ENCODE assay signal across 7 mouse cellular contexts in the genomic region with DNA sequence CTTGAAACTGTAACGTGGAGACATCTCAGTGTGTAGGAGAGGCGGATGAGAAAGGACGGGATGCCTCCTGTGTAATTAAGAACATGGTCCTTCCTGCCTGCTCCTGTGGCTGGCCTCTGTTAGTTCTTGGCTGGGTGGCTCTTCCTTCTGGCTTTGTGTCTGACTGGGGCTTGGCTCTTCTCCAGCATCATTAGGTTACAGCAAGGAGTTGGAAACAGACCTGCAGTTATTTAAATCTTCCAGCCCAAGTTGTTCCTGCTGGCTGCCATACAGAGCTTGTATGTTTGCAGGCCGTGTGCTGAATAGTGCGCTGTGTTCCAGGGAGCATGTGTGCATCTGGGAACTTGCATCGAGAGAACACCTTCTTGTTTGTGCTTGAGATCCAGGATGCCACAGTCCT.
DNase-seq lines count a peak whose midpoint lies in the region; ATAC-seq and TF ChIP-seq lines count a peak whose summit lies in the region.

No protein-coding gene starts in this region.

- H3K9me3 ChIP-seq in embryonic facial prominence, embryonic 10.5 days = peaks cover 5% of the 10 kb centered on the region; the same call in 1 of the 2 replicates
- H3K9me3 ChIP-seq in heart, embryonic 13.5 days = no peaks in the 10 kb centered on the region
- H3K9me3 ChIP-seq in kidney, postnatal 0 days (replicated peaks; ENCODE audit: low read length) = no peaks in the 10 kb centered on the region
- no peaks in the 10 kb centered on the region for H3K9me3 ChIP-seq in neural tube, embryonic 15.5 days (replicated peaks)

- peaks cover 5% of the 10 kb centered on the region; the same call in 1 of the 2 replicates for H3K36me3 ChIP-seq in embryonic facial prominence, embryonic 10.5 days (replicated peaks)
- H3K36me3 ChIP-seq in heart, embryonic 13.5 days = no peaks in the 10 kb centered on the region
- H3K36me3 ChIP-seq in kidney, postnatal 0 days (ENCODE audit: insufficient read depth, low read length) = no peaks in the 10 kb centered on the region
- H3K36me3 ChIP-seq in neural tube, embryonic 15.5 days = no peaks in the 10 kb centered on the region

- H3K4me2 ChIP-seq in heart, embryonic 13.5 days = no peak overlapping the region
- no peak overlapping the region for H3K4me2 ChIP-seq in kidney, postnatal 0 days (ENCODE audit: low read length)
- H3K4me2 ChIP-seq in neural tube, embryonic 15.5 days = no peak overlapping the region

- H3K9ac ChIP-seq in heart, embryonic 13.5 days = no peak overlapping the region
- H3K9ac ChIP-seq in kidney, postnatal 0 days (ENCODE audit: low read depth, low read length) = no peak overlapping the region
- no peak overlapping the region for H3K9ac ChIP-seq in neural tube, embryonic 15.5 days (replicated peaks)

- no peak overlapping the region for H3K4me3 ChIP-seq in embryonic facial prominence, embryonic 10.5 days
- no peak overlapping the region for H3K4me3 ChIP-seq in heart, embryonic 13.5 days
- no peak overlapping the region for H3K4me3 ChIP-seq in kidney, postnatal 0 days (replicated peaks; ENCODE audit: low read depth, low read length)
- H3K4me3 ChIP-seq in neural tube, embryonic 15.5 days (replicated peaks) = no peak overlapping the region

- peak; percentile 21 for DNase-seq in right cerebral cortex, postnatal 4 days
- DNase-seq in right cerebral cortex, adult 18-20 months = no peak
- DNase-seq in embryonic facial prominence, embryonic 10.5 days (ENCODE audit: low spot score) = no peak
- DNase-seq in kidney, postnatal 0 days (ENCODE audit: low spot score) = peak; percentile 86

- peaks cover 22% of the 10 kb centered on the region for H3K4me1 ChIP-seq in embryonic facial prominence, embryonic 10.5 days
- peaks cover 5% of the 10 kb centered on the region for H3K4me1 ChIP-seq in heart, embryonic 13.5 days
- peaks cover 12% of the 10 kb centered on the region for H3K4me1 ChIP-seq in kidney, postnatal 0 days (replicated peaks; ENCODE audit: insufficient read depth, low read length)
- H3K4me1 ChIP-seq in neural tube, embryonic 15.5 days = peaks cover 24% of the 10 kb centered on the region

- H3K27ac ChIP-seq in embryonic facial prominence, embryonic 10.5 days (replicated peaks) = peak overlapping the region; percentile 72
- peak overlapping the region; percentile 73 for H3K27ac ChIP-seq in heart, embryonic 13.5 days (replicated peaks)
- H3K27ac ChIP-seq in kidney, postnatal 0 days = peak overlapping the region; percentile 72
- peak overlapping the region; percentile 73 for H3K27ac ChIP-seq in neural tube, embryonic 15.5 days (replicated peaks)

- ATAC-seq in heart, embryonic 13.5 days (ENCODE audit: extremely low read depth, insufficient number of reproducible peaks, low FRiP score, low TSS enrichment) = no peak
- ATAC-seq in kidney, postnatal 0 days (replicated peaks; ENCODE audit: low FRiP score, low read depth) = no peak
- peak; percentile 75 for ATAC-seq in neural tube, embryonic 15.5 days (ENCODE audit: low FRiP score)
- no peak for ATAC-seq in monocyte, adult 5-6 weeks (replicated peaks; ENCODE audit: insufficient number of reproducible peaks, low FRiP score, low TSS enrichment, poor library complexity, severe bottlenecking)

- no peaks in the 10 kb centered on the region for H3K27me3 ChIP-seq in embryonic facial prominence, embryonic 10.5 days (replicated peaks; ENCODE audit: low read depth, poor library complexity, severe bottlenecking)
- H3K27me3 ChIP-seq in heart, embryonic 13.5 days (replicated peaks) = no peaks in the 10 kb centered on the region
- no peaks in the 10 kb centered on the region for H3K27me3 ChIP-seq in kidney, postnatal 0 days (ENCODE audit: insufficient read depth, low read length)
- no peaks in the 10 kb centered on the region for H3K27me3 ChIP-seq in neural tube, embryonic 15.5 days (replicated peaks)

- no peak for TF ChIP-seq CTCF in kidney, postnatal 0 days (IDR thresholded peaks at IDR 0.05; ENCODE audit: low read depth)

- WGBS in embryonic facial prominence, embryonic 10.5 days = 73% methylated on average over 6 of the region's 6 CpGs
- WGBS in heart, embryonic 13.5 days = 59% methylated on average over 6 of the region's 6 CpGs
- 20% methylated on average over 6 of the region's 6 CpGs for WGBS in kidney, postnatal 0 days
- 46% methylated on average over 6 of the region's 6 CpGs for WGBS in neural tube, embryonic 15.5 days

Comparison
In these comparisons a context has a peak if more than half of its experiments do, and no peak if none do; other contexts are left out.
1. DNase-seq: peak in right cerebral cortex, postnatal 4 days (single experiment) and kidney, postnatal 0 days (single experiment); none in right cerebral cortex, adult 18-20 months (single experiment) and embryonic facial prominence, embryonic 10.5 days (single experiment).
2. Peak in every context shown above with its lines, with median percentiles within 50 percentile points of each other: H3K27ac ChIP-seq.